Mouse (Mus musculus) CD4-positive naive resting alpha-beta T cell, adult 76 days (primary cell): Measurements from ENCODE around the gene Nrl. TPM values are rescaled to one million over a fixed set of nuclear protein-coding genes. Genes with fewer than 3 reads are reported as not detected.

Source experiments
- total RNA-seq: library from RNA; stranded (reverse); gene quantifications from one replicate; pipeline ENCODE4 v1.2.4, GENCODE M21; 2023

The Nrl gene
- not detected for total RNA-seq

GRCm38 (mm10) chr14:55524785-55525184 lies at the start of gene Nrl:
TSS of gene Nrl (minus strand) at chr14:55524981.

GRCm38 (mm10) chr14:55560202-55561073 lies 35.7 kb upstream of the Nrl start, which contains the start of gene A730061H03Rik:
TSS of gene A730061H03Rik (minus strand) at chr14:55560406.

GRCm38 (mm10) chr14:55559799-55560201 lies 35.0 kb upstream of the Nrl start, which contains the start of gene Dcaf11:
TSS of gene Dcaf11 (plus strand) at chr14:55560006.

GRCm38 (mm10) chr14:55540067-55540786 lies 15.4 kb upstream of the Nrl start, which contains the start of gene Pck2:
TSS of gene Pck2 (plus strand) at chr14:55540266.

GRCm38 (mm10) chr14:55510125-55510731 lies 14.6 kb downstream of the Nrl start, which contains the start of gene Cpne6:
TSS of gene Cpne6 (plus strand) at chr14:55510445.

GRCm38 (mm10) chr14:55490361-55491201 lies 34.2 kb downstream of the Nrl start, which contains the start of gene Carmil3:
TSS of gene Carmil3 (plus strand) at chr14:55490651.

GRCm38 (mm10) chr14:55478651-55479599 lies 45.9 kb downstream of the Nrl start, which contains the start of gene Dhrs4:
TSS of gene Dhrs4 (plus strand) at chr14:55478758.

Other genes starting within 250 kb of the Nrl start
- gene Dhrs4, start 46.2 kb downstream of the Nrl start, total RNA-seq: 19.3 TPM
- gene Carmil3, start 34.3 kb downstream of the Nrl start, total RNA-seq: 1.2 TPM
- gene Cpne6, start 14.5 kb downstream of the Nrl start, total RNA-seq: not detected
- gene Pck2, start 15.3 kb upstream of the Nrl start, total RNA-seq: 16.6 TPM
- gene Dcaf11, start 35.0 kb upstream of the Nrl start, total RNA-seq: 83.2 TPM
- 5.8 TPM for gene A730061H03Rik, start 35.4 kb upstream of the Nrl start, total RNA-seq
- not detected for gene Fitm1, start 50.6 kb upstream of the Nrl start, total RNA-seq
- gene Psme1, start 53.1 kb upstream of the Nrl start, total RNA-seq: 254 TPM
- gene Emc9, start 60.3 kb upstream of the Nrl start, total RNA-seq: 10.6 TPM
- 367 TPM for gene Psme2, start 66.1 kb upstream of the Nrl start, total RNA-seq
- gene Rnf31, start 66.7 kb upstream of the Nrl start, total RNA-seq: 55.8 TPM
- gene Irf9, start 78.6 kb upstream of the Nrl start, total RNA-seq: 97.6 TPM
- gene Rec8, start 93.1 kb upstream of the Nrl start, total RNA-seq: 1.8 TPM
- 63.6 TPM for gene Ipo4, start 111.0 kb upstream of the Nrl start, total RNA-seq
- 2.5 TPM for gene Gm49378, start 112.9 kb upstream of the Nrl start, total RNA-seq
- gene Tm9sf1, start 118.8 kb upstream of the Nrl start, total RNA-seq: 41.9 TPM
- gene Tssk4, start 125.2 kb upstream of the Nrl start, total RNA-seq: 2.6 TPM
- gene Mdp1, start 135.5 kb upstream of the Nrl start, total RNA-seq: 34.6 TPM
- gene Gmpr2, start 147.0 kb upstream of the Nrl start, total RNA-seq: 17.4 TPM
- gene Nedd8, start 147.1 kb upstream of the Nrl start, total RNA-seq: 119 TPM
- 117 TPM for gene Tinf2, start 156.8 kb upstream of the Nrl start, total RNA-seq
- gene Tgm1, start 188.9 kb upstream of the Nrl start, total RNA-seq: 2.0 TPM
- gene Rabggta, start 197.3 kb upstream of the Nrl start, total RNA-seq: 84.1 TPM
- 16.3 TPM for gene Dhrs1, start 220.7 kb upstream of the Nrl start, total RNA-seq
- 28.8 TPM for gene Nop9, start 220.7 kb upstream of the Nrl start, total RNA-seq
- gene Cideb, start 233.5 kb upstream of the Nrl start, total RNA-seq: not detected
- gene Ltb4r2, start 236.4 kb upstream of the Nrl start, total RNA-seq: not detected
- gene Ltb4r1, start 241.0 kb upstream of the Nrl start, total RNA-seq: not detected